Mouse (Mus musculus) limb, embryonic 14.5 days (tissue): ENCODE measurements around the gene Hps3. TPM values are rescaled to one million over a fixed set of nuclear protein-coding genes. Genes with fewer than 3 reads are reported as not detected.
A peak's percentile ranks its signal among the peaks of the same experiment; 100 is the strongest.
"Not testable (repeated sequence)": the region's sequence is repeated elsewhere in the genome, so short reads cannot be mapped to it uniquely, and the experiment has no call there.

Experiments
- ATAC-seq: fragments of 200-750 bp; cut with Nextera tagmentation; 2 replicates; pipeline ENCODE4 v1.8.0; 2017; ENCODE audit warnings: low read depth, moderate number of reproducible peaks, moderate TSS enrichment; ENCODE audit not compliant: low FRiP score
- DNase-seq: peaks from one replicate; pipeline ENCODE4 v3.0.0-alpha.2; 2015; ENCODE audit warnings: low spot score
- H3K27ac ChIP-seq: fragments of 300-500 bp; sonication (generic); replicated peaks from 2 replicates; pipeline ENCODE4 v1.5.1; 2014; ENCODE audit warnings: low read depth, mild to moderate bottlenecking, low read length, moderate library complexity, mixed read lengths
- H3K27me3 ChIP-seq: fragments of 300-500 bp; sonication (generic); 2 replicates; pipeline ENCODE4 v1.6.1; 2014; ENCODE audit warnings: low read length, mixed read lengths; ENCODE audit not compliant: control insufficient read depth, insufficient read depth
- H3K36me3 ChIP-seq: fragments of 300-500 bp; sonication (generic); 2 replicates; pipeline ENCODE4 v1.6.1; 2014; ENCODE audit warnings: mild to moderate bottlenecking, low read length, moderate library complexity, mixed read lengths; ENCODE audit not compliant: control insufficient read depth, insufficient read depth
- H3K4me1 ChIP-seq: fragments of 300-500 bp; sonication (generic); 2 replicates; pipeline ENCODE4 v1.6.1; 2014; ENCODE audit warnings: antibody characterized with exemption, low read length, mixed read lengths; ENCODE audit not compliant: control insufficient read depth, insufficient read depth
- H3K4me2 ChIP-seq: fragments of 300-500 bp; sonication (generic); replicated peaks from 2 replicates; pipeline ENCODE4 v1.6.1; 2014; ENCODE audit warnings: low read depth, mild to moderate bottlenecking, low read length, moderate library complexity; ENCODE audit not compliant: severe bottlenecking
- H3K4me3 ChIP-seq: fragments of 300-500 bp; sonication (generic); replicated peaks from 2 replicates; pipeline ENCODE4 v1.5.1; 2014; ENCODE audit warnings: low read length
- H3K9ac ChIP-seq: fragments of 300-500 bp; sonication (generic); 2 replicates; pipeline ENCODE4 v1.6.1; 2014; ENCODE audit warnings: mild to moderate bottlenecking, low read depth, low read length, moderate library complexity; ENCODE audit not compliant: severe bottlenecking
- H3K9me3 ChIP-seq: fragments of 300-500 bp; sonication (generic); 2 replicates; pipeline ENCODE4 v1.6.1; 2016; ENCODE audit warnings: low read length; ENCODE audit not compliant: control insufficient read depth
- POLR2A ChIP-seq: fragments of 200-500 bp; IDR thresholded peaks from 2 replicates; pipeline ENCODE4 v1.8.0; 2012; ENCODE audit warnings: inconsistent platforms, mild to moderate bottlenecking, moderate library complexity, borderline replicate concordance; ENCODE audit not compliant: insufficient read depth, insufficient read length; ENCODE audit errors: extremely low read depth
- WGBS: fragments of 180-500 bp; shearing (Covaris S2); extraction: QIAGEN DNeasy Blood & Tissue Kit; methylation state at CpG from one replicate; pipeline ENCODE4 v1.1.7; 2014; 5-methylcytosine and 5-hydroxymethylcytosine counted together
- polyA plus RNA-seq, 2 experiments: library from polyadenylated mRNA; depleted of rRNA in 1 of 2; stranded (reverse) in 1 of 2; unstranded in 1 of 2; fragments of >200 nt; fragmentation: Nextera tagmentation in 1 of 2; extraction: Ambion mirVana in 1 of 2; gene quantifications; 2 replicates each; pipeline versions ENCODE4 v1.2.1 to v1.2.3; 2012 to 2014

Gene Hps3
- polyA plus RNA-seq (2012; rRNA removed) (11.2 and 13.1 TPM in 2 replicates), polyA plus RNA-seq (2014; fragmentation: Nextera tagmentation; extraction: Ambion mirVana) (8.3 and 11.1 TPM in 2 replicates)

DNA sequence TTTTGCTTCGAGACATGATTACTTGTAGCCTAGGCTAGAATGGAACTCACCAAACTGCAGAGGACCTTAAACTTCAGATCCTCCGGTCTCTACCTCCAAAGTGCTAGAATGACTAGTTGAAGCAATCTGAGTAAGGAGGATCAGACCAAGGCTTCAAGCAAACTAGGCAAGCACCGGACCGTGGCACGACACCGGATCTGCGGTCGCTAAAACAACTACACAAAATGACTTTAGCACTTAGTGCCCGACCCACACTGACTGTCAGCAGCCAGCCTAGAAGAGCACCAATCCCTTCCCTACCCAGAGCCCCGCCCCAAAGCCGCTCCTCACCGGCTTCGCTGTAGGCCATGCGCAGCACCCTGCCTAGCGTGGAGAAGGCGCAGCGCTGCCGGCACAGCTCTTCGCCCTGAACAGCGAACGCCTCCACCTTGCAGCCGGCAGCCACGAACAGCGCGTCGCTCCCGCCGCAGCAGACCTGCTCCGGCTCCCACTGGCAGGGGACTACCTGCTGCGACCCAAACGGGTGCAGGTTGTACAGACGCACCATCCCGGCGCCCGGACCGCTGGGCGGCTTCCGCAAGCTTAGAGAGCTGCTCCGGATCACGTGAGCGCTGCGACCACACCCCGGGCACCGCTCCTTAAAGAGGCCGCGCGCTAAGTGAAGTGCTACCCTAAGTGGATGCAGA, at the start of gene Hps3:
Gene Hps3 (minus strand): TSS at position 597 of the 686 bp plus-strand sequence.
- Histone ChIP-seq H3K9ac (peak within 1 kb of the TSS; percentile 62), H3K9me3 (no peaks in the 10 kb centered on the region), H3K27ac (no peak within 1 kb of the TSS; the same call in 1 of the 2 replicates), H3K4me1 (peaks cover 7% of the 10 kb centered on the region), H3K4me3 (peak within 1 kb of the TSS; percentile 78), H3K36me3 (no peaks in the 10 kb centered on the region), H3K27me3 (no peaks in the 10 kb centered on the region), H3K4me2 (peak within 1 kb of the TSS; percentile 78)
- TF ChIP-seq POLR2A, result no peak
- ATAC-seq (peak; percentile 99), DNase-seq (peak; percentile 85)
- WGBS, result under 1% methylated on average over 38 of the region's 47 CpGs

DNA sequence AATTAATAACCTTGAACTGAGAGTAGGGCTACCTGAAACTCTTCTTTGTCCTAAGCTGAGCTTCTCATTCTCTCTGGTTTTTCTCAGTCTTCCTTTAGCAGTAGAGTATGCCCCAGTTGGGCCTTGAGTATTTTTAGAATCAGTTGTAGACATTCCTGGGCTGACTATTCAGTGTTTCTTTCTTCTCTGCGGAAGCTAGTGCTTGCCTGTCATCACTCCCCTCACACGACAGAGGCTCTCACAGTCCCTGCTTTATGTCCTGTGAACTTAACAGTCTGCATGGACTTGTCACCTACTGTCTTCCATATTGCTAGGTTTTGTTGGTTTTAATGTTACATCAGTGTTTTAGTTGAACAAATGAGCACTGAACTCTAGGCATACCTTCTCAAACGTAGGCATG, 47.0 kb upstream of the Hps3 start:
- Histone ChIP-seq H3K36me3 (peaks cover 32% of the 10 kb centered on the region), H3K27me3 (no peaks in the 10 kb centered on the region), H3K9me3 (no peaks in the 10 kb centered on the region), H3K4me1 (no peaks in the 10 kb centered on the region), H3K9ac (no peak overlapping the region), H3K4me3 (no peak overlapping the region), H3K27ac (no peak overlapping the region), H3K4me2 (no peak overlapping the region)
- no peak for TF ChIP-seq POLR2A
- DNase-seq (no peak), ATAC-seq (no peak)
- WGBS, result 66% methylated on average over 3 of the region's 3 CpGs

DNA sequence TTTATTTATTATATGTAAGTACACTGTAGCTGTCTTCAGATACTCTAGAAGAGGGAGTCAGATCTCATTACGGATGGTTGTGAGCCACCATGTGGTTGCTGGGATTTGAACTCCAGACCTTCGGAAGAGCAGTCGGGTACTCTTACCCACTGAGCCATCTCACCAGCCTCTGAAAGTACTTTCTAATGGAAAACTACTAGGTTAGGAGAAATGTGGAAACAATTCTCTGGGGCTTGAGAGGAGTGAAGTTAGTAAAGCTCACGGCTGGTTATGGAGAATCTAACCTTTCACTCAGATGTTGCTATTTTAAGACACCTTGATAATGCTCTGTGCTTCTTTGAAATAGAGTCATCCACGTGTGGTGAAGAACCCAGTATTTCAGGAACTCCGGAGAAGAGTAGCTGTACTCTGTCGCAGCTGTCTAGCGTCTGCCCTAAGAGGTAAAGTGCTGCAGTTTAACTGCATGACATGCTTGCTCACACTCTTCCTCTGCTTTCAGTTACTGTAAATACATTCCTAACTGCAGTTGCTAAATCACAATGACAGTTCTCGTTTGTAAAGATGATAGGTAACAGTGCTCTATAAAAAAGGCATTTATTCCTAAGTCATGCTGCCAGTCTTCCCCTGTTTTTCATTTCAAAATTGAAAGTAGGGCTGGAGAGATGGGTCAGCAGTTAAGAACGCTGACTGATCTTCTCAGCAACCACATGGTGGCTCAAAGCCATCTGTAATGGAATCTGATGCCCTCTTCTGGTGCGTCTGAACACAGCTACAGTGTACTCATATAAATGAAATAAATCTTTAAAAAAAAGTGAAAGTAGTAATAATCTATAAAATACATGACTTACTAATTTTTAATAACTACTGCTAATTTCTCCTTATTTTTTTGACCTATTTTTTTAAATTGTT, 41.3 kb upstream of the Hps3 start:
- Histone ChIP-seq H3K27me3 (no peaks in the 10 kb centered on the region), H3K9ac (no peak overlapping the region), H3K4me1 (no peaks in the 10 kb centered on the region), H3K36me3 (peaks cover 28% of the 10 kb centered on the region), H3K4me2 (no peak overlapping the region), H3K27ac (no peak overlapping the region), H3K4me3 (no peak overlapping the region), H3K9me3 (no peaks in the 10 kb centered on the region)
- no peak for DNase-seq
- WGBS, result 80% methylated on average over 11 of the region's 11 CpGs
- TF ChIP-seq POLR2A, result no peak
- no peak for ATAC-seq

- peaks cover 7% of the 10 kb centered on the region for H3K36me3 ChIP-seq
- TF ChIP-seq POLR2A, result no peak
- 0% methylated on average over 6 of the region's 9 CpGs for WGBS
- H3K27ac ChIP-seq, result no peak overlapping the region
- H3K9me3 ChIP-seq, result no peaks in the 10 kb centered on the region
- DNase-seq (no peak), ATAC-seq (no peak)
- H3K4me2 ChIP-seq, result peak overlapping the region; percentile 45
- H3K9ac ChIP-seq, result peak overlapping the region; percentile 71
- H3K4me1 ChIP-seq, result 0 out of 2 replicates have a peak, but pooled peaks cover 2% of the 10 kb centered on the region
- no peaks in the 10 kb centered on the region for H3K27me3 ChIP-seq
- peak overlapping the region; percentile 69 for H3K4me3 ChIP-seq
Observed at GRCm38 (mm10) chr3:20058197-20058541, 23.1 kb upstream of the Hps3 start.

GRCm38 (mm10) chr3:20057306-20058196, 22.4 kb upstream of the Hps3 start, which contains the start of gene Hltf:
Gene Hltf, plus strand, starts transcription at chr3:20057811.
- ATAC-seq, result peak; percentile 100
- no peaks in the 10 kb centered on the region for H3K9me3 ChIP-seq
- TF ChIP-seq POLR2A, result no peak; the same call in 1 of the 2 replicates

DNA sequence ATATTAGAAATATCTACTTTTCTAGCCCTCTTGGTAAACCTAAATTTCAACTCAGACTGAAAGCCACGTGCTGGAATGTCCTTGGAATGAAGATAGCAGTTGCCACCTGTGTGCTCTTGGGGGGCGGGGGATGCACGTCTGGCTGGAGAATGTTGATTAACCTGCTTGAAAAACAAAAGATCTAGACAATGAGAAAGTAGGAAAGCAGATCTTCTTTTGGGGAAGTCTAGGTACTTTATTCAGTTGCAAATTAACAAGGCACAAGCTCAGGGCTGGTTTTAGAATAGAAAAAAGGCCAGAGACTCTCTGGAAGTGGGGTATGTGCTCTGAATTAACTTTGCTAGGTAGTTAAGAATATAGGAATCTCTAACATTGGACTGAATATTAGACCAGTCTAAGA, 9.6 kb upstream of the Hps3 start:
- H3K27ac ChIP-seq, H3K4me3 ChIP-seq, H3K4me2 ChIP-seq, H3K27me3 ChIP-seq, ATAC-seq, H3K4me1 ChIP-seq, H3K9me3 ChIP-seq, H3K36me3 ChIP-seq, H3K9ac ChIP-seq, DNase-seq: not testable (repeated sequence)
- 73% methylated on average over 3 of the region's 3 CpGs for WGBS

More at GRCm38 (mm10) chr3:20057306-20058196, 22.4 kb upstream of the Hps3 start, which contains the start of gene Hltf:
- H3K4me3 ChIP-seq, result peak within 1 kb of the TSS; percentile 69
- peak within 1 kb of the TSS; percentile 80 for H3K27ac ChIP-seq
- no peaks in the 10 kb centered on the region for H3K27me3 ChIP-seq
- peak within 1 kb of the TSS; percentile 45 for H3K4me2 ChIP-seq
- DNase-seq, result peak; percentile 95
- H3K9ac ChIP-seq, result peak within 1 kb of the TSS; percentile 71
- WGBS, result under 1% methylated on average over 53 of the region's 54 CpGs
- 0 out of 2 replicates have a peak, but pooled peaks cover 2% of the 10 kb centered on the region for H3K4me1 ChIP-seq
- H3K36me3 ChIP-seq, result peaks cover 5% of the 10 kb centered on the region

DNA sequence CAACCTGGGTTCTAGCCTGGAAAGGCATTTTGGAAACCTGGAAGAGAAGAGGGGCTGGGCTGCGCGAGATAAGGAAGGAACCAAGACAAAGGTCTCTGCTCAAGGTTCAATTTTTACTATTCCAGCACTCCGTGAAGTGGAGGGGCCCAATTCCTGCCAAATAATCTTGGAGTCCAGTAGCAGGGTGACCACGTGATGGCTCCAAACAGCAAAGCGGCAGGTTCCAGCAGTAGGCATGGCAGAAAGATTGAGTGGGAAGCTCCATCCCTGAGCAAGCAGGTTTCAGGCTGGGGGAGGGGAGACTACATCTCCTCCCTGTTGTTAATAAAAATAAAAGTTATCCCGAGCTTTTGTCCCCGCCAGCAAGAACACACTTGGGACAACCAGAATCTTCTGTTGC, 6.3 kb upstream of the Hps3 start:
- 92% methylated on average over 7 of the region's 7 CpGs for WGBS

More for the DNA sequence above, 6.3 kb upstream of the Hps3 start:
- H3K36me3 ChIP-seq, DNase-seq, H3K9ac ChIP-seq, H3K27ac ChIP-seq, H3K9me3 ChIP-seq, H3K4me1 ChIP-seq, H3K4me2 ChIP-seq, H3K4me3 ChIP-seq, ATAC-seq, H3K27me3 ChIP-seq: not testable (repeated sequence)
